Mouse (Mus musculus) left cerebral cortex, postnatal 4 days (tissue): ENCODE results near the gene Esp31. TPM values are rescaled to one million over a fixed set of nuclear protein-coding genes. Genes with fewer than 3 reads are reported as not detected.

Experiments
- DNase-seq: peaks from one replicate; pipeline ENCODE4 v3.0.0-alpha.2; 2022
- intact Hi-C: fragments of 180-260 bp; cut with DNase I; formaldehyde crosslinking; loops from one replicate; pipeline ENCODE4 v1.15.1; 2025
- total RNA-seq, 2 experiments: library from RNA; stranded (reverse); gene quantifications; 2 replicates each; pipeline ENCODE4 v1.2.3; 2021

Esp31 gene
- not detected for total RNA-seq

DNA sequence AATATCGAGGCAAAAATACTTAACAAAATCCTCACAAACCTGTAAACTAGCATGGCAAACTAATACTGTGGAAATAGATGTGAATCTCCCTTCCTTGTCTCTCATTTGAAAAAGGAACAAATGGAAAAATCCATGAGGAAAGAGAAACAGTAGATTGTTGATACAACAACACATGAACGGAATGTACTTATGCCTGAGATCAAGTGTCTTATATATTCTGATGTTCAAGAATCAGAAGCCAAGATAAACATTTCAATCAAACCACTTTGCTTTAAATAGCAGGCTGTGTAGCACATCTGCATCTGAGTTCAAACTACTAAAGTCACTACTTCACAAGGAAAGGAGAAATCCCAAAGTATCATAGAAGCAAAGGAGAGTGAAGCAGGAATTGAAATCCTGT, at the start of gene Esp31:
Gene Esp31, plus strand, starts transcription at position 301 of the 400 bp plus-strand sequence.
- intact Hi-C loops = no loop called here
- DNase-seq = no peak

Other genes starting within 250 kb of the Esp31 start
- not detected for gene Esp36, start 219.3 kb upstream of the Esp31 start, total RNA-seq
- not detected for gene Esp34, start 85.3 kb upstream of the Esp31 start, total RNA-seq